Mouse (Mus musculus): ENCODE measurements around the gene Alppl2. TPM values are rescaled to one million over a fixed set of nuclear protein-coding genes. Genes with fewer than 3 reads are reported as not detected.

The Alppl2 gene
- not detected in 2 replicates for polyA plus RNA-seq (2012; rRNA removed)

DNA sequence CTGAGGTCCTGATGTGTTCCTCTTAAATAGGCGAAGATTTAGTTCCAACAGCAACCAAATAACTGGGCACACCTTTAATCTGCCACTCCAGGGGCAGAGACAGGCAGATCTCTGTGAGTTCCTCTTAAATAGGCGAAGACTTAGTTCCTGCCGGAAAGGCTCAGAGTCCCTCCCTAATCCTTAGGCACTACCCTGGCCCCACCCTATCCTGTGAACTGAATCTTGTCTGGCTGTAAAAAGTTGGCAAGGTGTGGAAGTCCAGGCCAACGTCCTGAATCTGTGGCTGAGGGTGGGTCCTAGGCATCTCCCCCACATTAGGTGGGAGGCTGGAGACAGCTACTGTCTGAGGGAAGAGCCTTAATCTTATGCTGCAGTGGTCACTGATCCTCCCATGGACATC, at the start of gene Alppl2:
Gene Alppl2, minus strand, starts transcription at position 101 of the 400 bp plus-strand sequence.
- H3K27me3 ChIP-seq (ENCODE audit: control insufficient read depth, insufficient read depth, low read length) = no peaks in the 10 kb centered on the region
- DNase-seq (ENCODE audit: low read depth in 1 of 2, low spot score in 2 of 2) = no peak
- H3K27ac ChIP-seq (ENCODE audit: insufficient read depth, low read length) = no peak within 1 kb of the TSS
- no peaks in the 10 kb centered on the region for H3K36me3 ChIP-seq (ENCODE audit: control insufficient read depth, insufficient read depth, low read length)
- TF ChIP-seq POLR2A (IDR thresholded peaks at IDR 0.05; ENCODE audit: low read depth, low read length) (no peak), CTCF (IDR thresholded peaks at IDR 0.05; ENCODE audit: extremely low read depth, insufficient read depth, insufficient read length, insufficient replicate concordance) (no peak)
- no peak within 1 kb of the TSS for H3K4me3 ChIP-seq (ENCODE audit: extremely low read depth, insufficient read depth, insufficient read length)
- 81% methylated on average over 4 of the region's 4 CpGs for WGBS
- H3K4me1 ChIP-seq (ENCODE audit: control insufficient read depth, insufficient read depth, insufficient read length) = no peaks in the 10 kb centered on the region

- DNase-seq (ENCODE audit: low read depth in 1 of 2, low spot score in 2 of 2) = no peak
- Histone ChIP-seq H3K27ac (ENCODE audit: insufficient read depth, low read length) (no peak overlapping the region), H3K4me3 (ENCODE audit: extremely low read depth, insufficient read depth, insufficient read length) (no peak overlapping the region), H3K36me3 (ENCODE audit: control insufficient read depth, insufficient read depth, low read length) (no peaks in the 10 kb centered on the region), H3K27me3 (ENCODE audit: control insufficient read depth, insufficient read depth, low read length) (no peaks in the 10 kb centered on the region), H3K4me1 (ENCODE audit: control insufficient read depth, insufficient read depth, insufficient read length) (no peaks in the 10 kb centered on the region; the same call in 1 of the 2 replicates)
- TF ChIP-seq POLR2A (IDR thresholded peaks at IDR 0.05; ENCODE audit: low read depth, low read length) (no peak), CTCF (IDR thresholded peaks at IDR 0.05; ENCODE audit: extremely low read depth, insufficient read depth, insufficient read length, insufficient replicate concordance) (no peak)
- 83% methylated on average over 4 of the region's 4 CpGs for WGBS
These were observed 42.1 kb upstream of the Alppl2 start for GRCm38 (mm10) chr1:87131803-87132202.

- Histone ChIP-seq H3K27me3 (ENCODE audit: control insufficient read depth, insufficient read depth, low read length) (no peaks in the 10 kb centered on the region), H3K4me3 (ENCODE audit: extremely low read depth, insufficient read depth, insufficient read length) (no peak overlapping the region)
- 15% methylated on average over 43 of the region's 43 CpGs for WGBS
These were observed 37.7 kb upstream of the Alppl2 start for GRCm38 (mm10) chr1:87127206-87128030.

GRCm38 (mm10) chr1:87124673-87125072, 34.9 kb upstream of the Alppl2 start, which contains the start of gene Akp3:
Gene Akp3 (plus strand): TSS chr1:87124973.
- Histone ChIP-seq H3K4me3 (ENCODE audit: extremely low read depth, insufficient read depth, insufficient read length) (no peak within 1 kb of the TSS), H3K36me3 (ENCODE audit: control insufficient read depth, insufficient read depth, low read length) (no peaks in the 10 kb centered on the region), H3K27me3 (ENCODE audit: control insufficient read depth, insufficient read depth, low read length) (no peaks in the 10 kb centered on the region), H3K4me1 (ENCODE audit: control insufficient read depth, insufficient read depth, insufficient read length) (no peaks in the 10 kb centered on the region; the same call in 1 of the 2 replicates), H3K27ac (ENCODE audit: insufficient read depth, low read length) (no peak within 1 kb of the TSS)
- WGBS = 86% methylated on average over 6 of the region's 6 CpGs
- no peak for DNase-seq (ENCODE audit: low read depth in 1 of 2, low spot score in 2 of 2)
- no peak for TF ChIP-seq POLR2A (IDR thresholded peaks at IDR 0.05; ENCODE audit: low read depth, low read length)
- no peak for TF ChIP-seq CTCF (IDR thresholded peaks at IDR 0.05; ENCODE audit: extremely low read depth, insufficient read depth, insufficient read length, insufficient replicate concordance)

More at GRCm38 (mm10) chr1:87127206-87128030, 37.7 kb upstream of the Alppl2 start:
- no peaks in the 10 kb centered on the region for H3K36me3 ChIP-seq (ENCODE audit: control insufficient read depth, insufficient read depth, low read length)
- TF ChIP-seq CTCF (IDR thresholded peaks at IDR 0.05; ENCODE audit: extremely low read depth, insufficient read depth, insufficient read length, insufficient replicate concordance) (no peak), POLR2A (IDR thresholded peaks at IDR 0.05; ENCODE audit: low read depth, low read length) (no peak)
- no peak overlapping the region for H3K27ac ChIP-seq (ENCODE audit: insufficient read depth, low read length)
- no peaks in the 10 kb centered on the region; the same call in 1 of the 2 replicates for H3K4me1 ChIP-seq (ENCODE audit: control insufficient read depth, insufficient read depth, insufficient read length)
- DNase-seq (ENCODE audit: low read depth in 1 of 2, low spot score in 2 of 2) = no peak

GRCm38 (mm10) chr1:87114784-87115183, 25.1 kb upstream of the Alppl2 start:
- Histone ChIP-seq H3K4me1 (ENCODE audit: control insufficient read depth, insufficient read depth, insufficient read length) (no peaks in the 10 kb centered on the region), H3K4me3 (ENCODE audit: extremely low read depth, insufficient read depth, insufficient read length) (no peak overlapping the region), H3K36me3 (ENCODE audit: control insufficient read depth, insufficient read depth, low read length) (no peaks in the 10 kb centered on the region), H3K27me3 (ENCODE audit: control insufficient read depth, insufficient read depth, low read length) (no peaks in the 10 kb centered on the region), H3K27ac (ENCODE audit: insufficient read depth, low read length) (no peak overlapping the region)
- no peak for TF ChIP-seq CTCF (IDR thresholded peaks at IDR 0.05; ENCODE audit: extremely low read depth, insufficient read depth, insufficient read length, insufficient replicate concordance)
- no peak for TF ChIP-seq POLR2A (IDR thresholded peaks at IDR 0.05; ENCODE audit: low read depth, low read length)
- DNase-seq (ENCODE audit: low read depth in 1 of 2, low spot score in 2 of 2) = no peak
- 78% methylated on average over 1 of the region's 1 CpGs for WGBS

DNA sequence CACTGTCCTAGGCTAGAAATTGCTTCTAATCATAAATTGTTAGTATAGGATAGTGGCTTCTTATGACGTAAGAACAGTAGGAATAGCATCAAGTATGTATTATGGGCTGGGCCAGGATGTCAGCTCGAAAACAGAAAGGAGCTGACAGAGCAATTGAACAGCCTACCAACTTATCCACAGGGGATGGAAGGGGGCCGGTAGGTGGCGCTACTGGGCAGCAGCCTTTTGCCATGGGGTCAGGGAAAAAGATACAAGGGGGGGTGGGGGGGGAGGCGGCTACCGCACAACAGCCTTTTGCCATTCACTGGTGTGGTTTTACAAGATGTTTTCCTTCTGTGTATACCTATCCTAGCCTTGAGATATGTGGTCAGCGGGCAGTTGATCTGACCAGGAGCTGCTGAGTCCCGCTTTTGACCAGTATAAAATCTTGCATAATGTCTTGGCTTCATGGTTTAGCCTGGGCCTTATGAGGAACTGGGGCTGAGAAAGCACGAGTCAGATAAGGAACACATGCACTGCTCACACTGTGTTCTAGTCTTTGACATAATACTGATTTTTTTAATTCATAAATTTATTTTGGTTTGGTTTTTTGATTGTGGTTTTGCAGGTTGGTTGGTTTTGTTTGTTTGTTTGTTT, 22.1 kb upstream of the Alppl2 start:
- H3K36me3 ChIP-seq (ENCODE audit: control insufficient read depth, insufficient read depth, low read length) = no peaks in the 10 kb centered on the region
- H3K27me3 ChIP-seq (ENCODE audit: control insufficient read depth, insufficient read depth, low read length) = no peaks in the 10 kb centered on the region
- no peaks in the 10 kb centered on the region for H3K4me1 ChIP-seq (ENCODE audit: control insufficient read depth, insufficient read depth, insufficient read length)
- 50% methylated on average over 9 of the region's 9 CpGs for WGBS
- TF ChIP-seq POLR2A (IDR thresholded peaks at IDR 0.05; ENCODE audit: low read depth, low read length) (no peak), CTCF (IDR thresholded peaks at IDR 0.05; ENCODE audit: extremely low read depth, insufficient read depth, insufficient read length, insufficient replicate concordance) (no peak)
- no peak for DNase-seq (ENCODE audit: low read depth in 1 of 2, low spot score in 2 of 2)
- no peak overlapping the region for H3K27ac ChIP-seq (ENCODE audit: insufficient read depth, low read length)
- H3K4me3 ChIP-seq (ENCODE audit: extremely low read depth, insufficient read depth, insufficient read length) = no peak overlapping the region
